Mouse (Mus musculus): Measurements from ENCODE around the gene Psma4.

DNA sequence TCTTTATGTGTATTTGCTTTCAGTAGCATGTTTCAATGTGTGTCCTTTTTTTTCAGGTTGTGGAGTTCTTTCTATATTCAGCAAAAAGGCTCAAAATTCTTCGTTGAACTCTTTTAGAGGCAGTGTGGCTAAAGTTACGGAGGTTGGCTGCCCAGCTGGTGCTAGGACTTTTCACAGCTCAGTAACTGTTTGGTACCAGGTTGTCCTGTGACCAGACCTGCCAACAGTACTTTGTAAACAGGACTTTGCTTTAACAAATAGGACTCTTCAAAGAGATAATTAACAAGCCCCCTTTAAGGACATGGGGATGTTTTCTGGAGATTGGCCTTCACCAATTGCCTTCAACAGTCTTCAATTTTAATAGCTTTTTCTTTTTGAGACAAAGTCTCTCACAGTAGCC is 32.4 kb upstream of the Psma4 start:
- no peak for TF ChIP-seq CTCF (IDR thresholded peaks at IDR 0.05; ENCODE audit: extremely low read depth, insufficient read depth, insufficient read length, insufficient replicate concordance)
- TF ChIP-seq POLR2A (IDR thresholded peaks at IDR 0.05; ENCODE audit: low read depth, low read length), result no peak
